ENCODE assay signal across 11 mouse cellular contexts in genomic region chr2:52378848-52379261, GRCm38 (mm10). TPM values are rescaled to one million over a fixed set of nuclear protein-coding genes. Genes with fewer than 3 reads are reported as not detected.
DNase-seq lines count a peak whose midpoint lies in the region; ATAC-seq and TF ChIP-seq lines count a peak whose summit lies in the region.
"Had no signal": no experiment of that assay in that cellular context is flagged by ENCODE, and none has a peak within 500 bp of the region (broad histone marks: within the 10 kb centered on the region; RNA-seq: fewer than 3 reads in every experiment).

No protein-coding gene starts in this region.

- no peak overlapping the region for H3K9ac ChIP-seq in forebrain, embryonic 15.5 days (replicated peaks)
- H3K9ac ChIP-seq in hindbrain, embryonic 14.5 days = no peak overlapping the region
- H3K9ac ChIP-seq: midbrain, embryonic 12.5 days had no signal

- no peak overlapping the region for H3K4me3 ChIP-seq in forebrain, embryonic 15.5 days
- no peak overlapping the region for H3K4me3 ChIP-seq in forebrain, embryonic 10.5 days
- H3K4me3 ChIP-seq in G1E (ENCODE audit: low read depth, low read length) = no peak overlapping the region
- H3K4me3 ChIP-seq in limb, embryonic 10.5 days = no peak overlapping the region
- no peak overlapping the region for H3K4me3 ChIP-seq in hindbrain, embryonic 14.5 days (replicated peaks; ENCODE audit: low read length)
- H3K4me3 ChIP-seq: midbrain, embryonic 12.5 days had no signal

- no peak overlapping the region for H3K27ac ChIP-seq in forebrain, embryonic 15.5 days (replicated peaks)
- no peak overlapping the region for H3K27ac ChIP-seq in forebrain, embryonic 10.5 days
- H3K27ac ChIP-seq in limb, embryonic 10.5 days = no peak overlapping the region
- no peak overlapping the region for H3K27ac ChIP-seq in hindbrain, embryonic 14.5 days
- H3K27ac ChIP-seq: midbrain, embryonic 12.5 days had no signal

- TF ChIP-seq CTCF in G1E (IDR thresholded peaks at IDR 0.05; ENCODE audit: low read depth, low read length) = no peak

- no peaks in the 10 kb centered on the region for H3K27me3 ChIP-seq in forebrain, embryonic 15.5 days
- H3K27me3 ChIP-seq in forebrain, embryonic 10.5 days (ENCODE audit: poor library complexity, severe bottlenecking) = no peaks in the 10 kb centered on the region
- no peaks in the 10 kb centered on the region; the same call in 1 of the 2 replicates for H3K27me3 ChIP-seq in G1E (ENCODE audit: insufficient read depth, low read length)
- H3K27me3 ChIP-seq in limb, embryonic 10.5 days (ENCODE audit: low read depth, poor library complexity, severe bottlenecking) = no peaks in the 10 kb centered on the region
- H3K27me3 ChIP-seq in hindbrain, embryonic 14.5 days (ENCODE audit: control insufficient read depth, insufficient read depth, low read length) = no peaks in the 10 kb centered on the region
- H3K27me3 ChIP-seq: CH12.LX; midbrain, embryonic 12.5 days had no signal

- no peaks in the 10 kb centered on the region for H3K4me1 ChIP-seq in forebrain, embryonic 15.5 days
- H3K4me1 ChIP-seq in forebrain, embryonic 10.5 days = no peaks in the 10 kb centered on the region
- peaks cover 8% of the 10 kb centered on the region; the same call in 1 of the 2 replicates for H3K4me1 ChIP-seq in G1E (ENCODE audit: insufficient read depth, low read depth, low read length)
- no peaks in the 10 kb centered on the region for H3K4me1 ChIP-seq in limb, embryonic 10.5 days
- no peaks in the 10 kb centered on the region for H3K4me1 ChIP-seq in hindbrain, embryonic 14.5 days (replicated peaks; ENCODE audit: control insufficient read depth, insufficient read depth, low read length)
- H3K4me1 ChIP-seq: midbrain, embryonic 12.5 days had no signal

- WGBS in forebrain, embryonic 15.5 days = 77% methylated on average over 10 of the region's 10 CpGs
- WGBS in forebrain, embryonic 10.5 days = 79% methylated on average over 10 of the region's 10 CpGs
- 65% methylated on average over 10 of the region's 10 CpGs for WGBS in limb, embryonic 10.5 days
- 75% methylated on average over 10 of the region's 10 CpGs for WGBS in hindbrain, embryonic 14.5 days

- H3K9me3 ChIP-seq in forebrain, embryonic 15.5 days = no peaks in the 10 kb centered on the region
- H3K9me3 ChIP-seq in forebrain, embryonic 10.5 days = no peaks in the 10 kb centered on the region
- H3K9me3 ChIP-seq in G1E (replicated peaks) = no peaks in the 10 kb centered on the region
- H3K9me3 ChIP-seq in limb, embryonic 10.5 days (replicated peaks) = no peaks in the 10 kb centered on the region
- H3K9me3 ChIP-seq in hindbrain, embryonic 14.5 days (ENCODE audit: control insufficient read depth, low read length) = no peaks in the 10 kb centered on the region
- H3K9me3 ChIP-seq: midbrain, embryonic 12.5 days had no signal

- no peaks in the 10 kb centered on the region for H3K36me3 ChIP-seq in forebrain, embryonic 15.5 days
- H3K36me3 ChIP-seq in forebrain, embryonic 10.5 days (replicated peaks) = no peaks in the 10 kb centered on the region
- no peaks in the 10 kb centered on the region for H3K36me3 ChIP-seq in G1E (replicated peaks)
- no peaks in the 10 kb centered on the region for H3K36me3 ChIP-seq in limb, embryonic 10.5 days
- no peaks in the 10 kb centered on the region for H3K36me3 ChIP-seq in hindbrain, embryonic 14.5 days (replicated peaks; ENCODE audit: control insufficient read depth, insufficient read depth)
- H3K36me3 ChIP-seq: midbrain, embryonic 12.5 days had no signal

- H3K4me2 ChIP-seq in forebrain, embryonic 15.5 days (replicated peaks) = no peak overlapping the region
- no peak overlapping the region for H3K4me2 ChIP-seq in hindbrain, embryonic 14.5 days (replicated peaks)
- H3K4me2 ChIP-seq: midbrain, embryonic 12.5 days had no signal

- DNase-seq in forebrain, embryonic 10.5 days (ENCODE audit: extremely low spot score, low spot score) = no peak
- no peak for DNase-seq in G1E (ENCODE audit: low spot score)
- peak; percentile 14 for DNase-seq in limb, embryonic 10.5 days (ENCODE audit: low spot score)
- DNase-seq in adrenal gland, postnatal 25 days = no peak
- no peak for DNase-seq in ovary, postnatal 36 days (ENCODE audit: low spot score)
- DNase-seq in hindbrain, embryonic 14.5 days (ENCODE audit: low spot score) = no peak
- DNase-seq: kidney, adult 18-20 months had no signal

- peak; percentile 63 for ATAC-seq in forebrain, embryonic 15.5 days (replicated peaks)
- peak; percentile 68 for ATAC-seq in G1E (ENCODE audit: extremely low read depth, insufficient number of reproducible peaks, low FRiP score, poor library complexity, severe bottlenecking)
- 0 out of 2 replicates have a peak, but pooled peaks have one; percentile 35 for ATAC-seq in monocyte, adult 5-6 weeks (replicated peaks; ENCODE audit: insufficient number of reproducible peaks, low FRiP score, low TSS enrichment, poor library complexity, severe bottlenecking)
- ATAC-seq in hindbrain, embryonic 14.5 days (ENCODE audit: low FRiP score) = no peak

RNA-seq across cellular contexts. Expression of gene Neb, which starts 0.6 kb away (rescaled TPM):
- polyA plus RNA-seq in forebrain, embryonic 15.5 days (2015; fragmentation: Nextera tagmentation; extraction: Ambion mirVana) = 9.8 and 10.3 TPM in 2 replicates
- polyA plus RNA-seq in forebrain, embryonic 10.5 days (2016; fragmentation: Nextera tagmentation; extraction: Ambion mirVana) = 0.12 and 0.31 TPM in 2 replicates
- total RNA-seq in G1E (2014; fragmentation: Nextera tagmentation) = 0.75 and 2.6 TPM in 2 replicates
- 0.58 and 1.2 TPM in 2 replicates for total RNA-seq in G1E (2017)
- polyA plus RNA-seq in G1E (2012) = 0.01 and 0.05 TPM in 2 replicates
- 0.49 and 1.8 TPM in 2 replicates for polyA plus RNA-seq in limb, embryonic 10.5 days (2016; fragmentation: Nextera tagmentation; extraction: Ambion mirVana)
- 0.10 to 1.5 TPM (median 0.53 TPM) in 3 replicates for total RNA-seq in monocyte, adult 5-6 weeks (2017)
- total RNA-seq in adrenal gland, postnatal 25 days (2021) = 4.1 and 8.5 TPM in 2 replicates
- polyA plus RNA-seq in hindbrain, embryonic 14.5 days (2014; fragmentation: Nextera tagmentation; extraction: Ambion mirVana) = 0.63 and 0.74 TPM in 2 replicates

RNA-seq across cellular contexts. Expression of gene Arl5a, which starts 45.8 kb away (rescaled TPM):
- polyA plus RNA-seq in forebrain, embryonic 15.5 days (2015; fragmentation: Nextera tagmentation; extraction: Ambion mirVana) = 49.3 and 50.4 TPM in 2 replicates
- polyA plus RNA-seq in forebrain, embryonic 10.5 days (2016; fragmentation: Nextera tagmentation; extraction: Ambion mirVana) = 50.6 and 51.3 TPM in 2 replicates
- total RNA-seq in G1E (2014; fragmentation: Nextera tagmentation) (32.1 and 45.9 TPM in 2 replicates), G1E (2017) (36.6 and 40.3 TPM in 2 replicates)
- polyA plus RNA-seq in G1E (2012) = 5.4 and 6.4 TPM in 2 replicates
- polyA plus RNA-seq in limb, embryonic 10.5 days (2016; fragmentation: Nextera tagmentation; extraction: Ambion mirVana) = 48.4 and 60.2 TPM in 2 replicates
- total RNA-seq in monocyte, adult 5-6 weeks (2017) = 66.3 to 97.8 TPM (median 74.9 TPM) in 3 replicates
- 51.8 and 52.7 TPM in 2 replicates for total RNA-seq in adrenal gland, postnatal 25 days (2021)
- 62.7 and 70.8 TPM in 2 replicates for polyA plus RNA-seq in hindbrain, embryonic 14.5 days (2014; fragmentation: Nextera tagmentation; extraction: Ambion mirVana)
